Mouse (Mus musculus): ENCODE measurements around the gene Lipo1.
"Not testable (repeated sequence)": the region's sequence is repeated elsewhere in the genome, so short reads cannot be mapped to it uniquely, and the experiment has no call there.

Gene Lipo1

DNA sequence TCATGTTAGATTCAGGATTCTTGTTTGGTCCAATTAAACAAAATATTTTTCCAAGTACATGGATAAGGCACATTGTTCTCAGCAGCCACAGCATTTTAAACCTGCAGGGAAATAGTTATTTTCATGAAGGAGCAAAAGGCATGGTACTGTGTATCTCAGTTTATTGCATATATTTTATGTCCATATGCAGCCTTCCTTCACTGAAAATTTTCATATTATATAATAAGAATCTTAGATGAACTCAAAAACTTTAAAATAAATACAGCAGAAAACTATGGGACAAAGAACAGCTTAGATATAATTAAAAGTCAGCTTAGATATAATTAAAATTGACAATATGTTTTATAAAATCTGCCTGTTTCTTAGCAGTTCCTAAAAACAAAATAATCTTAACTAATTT is at the start of gene Lipo1:
Gene Lipo1, minus strand, starts transcription at position 101 of the 400 bp plus-strand sequence.
- DNase-seq (ENCODE audit: low spot score), result not testable (repeated sequence)

DNA sequence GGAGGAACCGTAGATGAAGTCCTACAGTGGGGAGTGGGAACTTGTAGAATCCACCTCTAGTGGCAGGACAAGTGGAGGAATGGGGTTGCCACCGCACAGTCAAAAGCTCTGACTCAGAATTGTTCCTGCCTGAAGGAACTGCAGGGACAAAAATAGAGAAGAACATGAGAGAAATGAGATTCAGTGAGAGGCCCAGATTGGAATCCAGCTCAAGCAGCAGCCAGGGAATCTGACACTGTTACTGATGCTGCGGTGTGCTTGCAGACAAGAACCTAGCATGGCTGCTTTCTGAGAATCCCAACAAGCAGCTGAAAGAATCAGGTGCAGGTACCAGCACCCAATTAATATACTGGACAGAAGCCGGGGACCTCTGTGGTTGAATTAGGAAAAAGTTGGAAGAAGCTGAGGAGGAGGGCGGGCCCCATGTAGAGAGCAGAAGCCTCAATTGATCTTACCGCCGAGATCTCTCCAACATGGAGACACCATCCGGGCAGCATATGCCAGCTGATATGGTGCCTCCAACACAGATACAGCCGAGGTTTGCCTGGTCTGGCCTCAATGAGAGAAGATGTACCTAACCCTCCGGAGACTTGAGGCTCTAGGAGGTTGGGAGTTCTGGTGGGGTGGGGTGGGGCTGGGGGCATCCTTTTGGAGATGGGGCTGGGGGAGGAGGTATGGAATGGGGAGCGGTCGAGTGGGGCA is 532 bp downstream of the Lipo1 start:
- DNase-seq (ENCODE audit: low spot score), result no peak

DNA sequence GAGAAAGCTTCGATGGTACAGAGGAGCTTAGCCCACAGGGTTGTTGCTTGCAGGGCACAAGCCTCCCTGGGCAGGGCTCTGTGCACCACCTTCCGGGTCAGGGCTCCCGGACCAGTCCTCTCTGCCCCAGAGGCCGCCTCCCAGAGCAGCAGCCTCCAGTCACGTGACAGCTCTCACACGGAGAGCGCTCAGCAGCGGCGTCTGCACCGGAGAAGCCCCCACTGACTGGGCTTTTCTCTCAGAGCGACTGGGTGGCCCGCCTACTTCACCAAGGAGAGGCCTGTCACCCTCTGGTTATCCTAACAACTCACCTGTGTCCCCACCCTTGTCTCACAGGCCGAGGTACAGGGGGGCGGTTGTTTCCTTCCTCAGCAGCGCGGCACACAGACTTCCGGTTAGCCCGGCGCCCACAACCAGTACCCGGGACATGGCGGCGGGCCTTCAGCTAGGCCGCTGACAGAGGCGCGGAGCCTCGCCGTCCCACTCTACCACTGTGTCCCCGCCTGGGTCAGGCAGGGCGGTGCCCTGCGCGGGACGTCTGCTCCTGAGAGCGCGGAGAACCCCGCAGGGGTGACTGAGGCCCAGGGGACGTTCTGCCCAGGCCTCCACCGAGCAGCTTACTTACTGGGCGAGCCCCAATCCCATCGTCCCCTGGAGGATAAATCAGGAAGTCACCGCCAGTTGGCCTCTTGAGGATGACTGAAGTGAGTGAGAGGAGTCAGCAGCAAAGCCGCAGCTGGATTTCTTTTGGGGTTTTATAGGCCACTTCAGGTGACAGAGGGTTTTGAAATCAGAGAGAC is 25.8 kb downstream of the Lipo1 start, which contains the start of gene Lipo3:
Gene Lipo3, minus strand, starts transcription at position 665 of the 800 bp plus-strand sequence.
- DNase-seq (ENCODE audit: low spot score), result peak; percentile 29

GRCm38 (mm10) chr19:33751259-33751658 is 36.0 kb downstream of the Lipo1 start, which contains the start of gene Lipo2:
TSS of gene Lipo2 (minus strand) at chr19:33751359.
- not testable (repeated sequence) for DNase-seq (ENCODE audit: low spot score)
